Mouse (Mus musculus) bone marrow, adult 2 months (tissue): ENCODE data around the gene Fam71b. TPM values are rescaled to one million over a fixed set of nuclear protein-coding genes. Genes with fewer than 3 reads are reported as not detected.

Experiments
- H3K27ac ChIP-seq: fragments of 200-500 bp; 2 replicates; pipeline ENCODE4 v1.5.1; 2012; ENCODE audit warnings: low read depth, mild to moderate bottlenecking, control low read depth, inconsistent platforms, low read length; ENCODE audit not compliant: control insufficient read depth, poor library complexity, insufficient read depth
- H3K4me1 ChIP-seq: fragments of 200-500 bp; 2 replicates; pipeline ENCODE4 v1.6.1; 2011; ENCODE audit warnings: low read length; ENCODE audit not compliant: control insufficient read depth, insufficient read depth
- H3K4me3 ChIP-seq: fragments of 200-500 bp; replicated peaks from 2 replicates; pipeline ENCODE3; 2011; ENCODE audit warnings: mild to moderate bottlenecking, low read depth, low read length, control low read depth; ENCODE audit not compliant: control insufficient read depth
- CTCF ChIP-seq: fragments of 200-500 bp; IDR thresholded peaks from 2 replicates; pipeline ENCODE4 v1.5.1; 2011; ENCODE audit warnings: low read length, control low read depth; ENCODE audit not compliant: control insufficient read depth, insufficient read depth
- POLR2A ChIP-seq: fragments of 200-500 bp; IDR thresholded peaks from 2 replicates; pipeline ENCODE4 v1.6.1; 2011; ENCODE audit warnings: low read depth, mild to moderate bottlenecking, control low read depth, low read length, borderline replicate concordance; ENCODE audit not compliant: control insufficient read depth
- WGBS: fragments of 180-500 bp; shearing (Covaris S2); methylation state at CpG from one replicate; pipeline ENCODE4 v1.1.7; 2018; 5-methylcytosine and 5-hydroxymethylcytosine counted together
- polyA plus RNA-seq: library from polyadenylated mRNA; stranded (reverse); fragments of >200 nt; gene quantifications from 2 replicates; pipeline ENCODE4 v1.2.4, GENCODE M21; 2011; ENCODE audit warnings: low replicate concordance; ENCODE audit not compliant: missing spikeins, insufficient read depth, insufficient read length

Fam71b gene
- polyA plus RNA-seq, 1 experiment: not detected

DNA sequence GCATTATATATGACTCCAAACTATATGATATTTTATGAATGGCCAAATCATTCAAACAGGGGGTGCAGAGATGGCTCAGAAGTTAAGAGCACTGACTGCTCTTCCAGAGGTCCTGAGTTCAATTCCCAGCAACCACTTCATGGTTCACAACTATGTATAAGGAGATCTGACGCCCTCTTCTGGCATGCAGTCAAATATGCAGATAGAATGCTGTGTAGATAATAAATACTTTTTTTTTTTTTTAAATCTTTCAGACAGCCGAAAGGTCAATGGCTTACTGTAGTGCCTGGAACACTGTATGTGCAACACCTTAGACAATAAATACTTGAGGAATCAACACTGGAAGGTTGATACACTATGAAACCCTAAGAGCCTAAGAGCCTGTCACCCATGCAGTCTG, 33.8 kb downstream of the Fam71b start:
- Histone ChIP-seq H3K4me3 (no peak overlapping the region), H3K4me1 (no peaks in the 10 kb centered on the region), H3K27ac (no peak overlapping the region)
- 80% methylated on average over 2 of the region's 2 CpGs for WGBS
- TF ChIP-seq POLR2A: no peak
- no peak for TF ChIP-seq CTCF

DNA sequence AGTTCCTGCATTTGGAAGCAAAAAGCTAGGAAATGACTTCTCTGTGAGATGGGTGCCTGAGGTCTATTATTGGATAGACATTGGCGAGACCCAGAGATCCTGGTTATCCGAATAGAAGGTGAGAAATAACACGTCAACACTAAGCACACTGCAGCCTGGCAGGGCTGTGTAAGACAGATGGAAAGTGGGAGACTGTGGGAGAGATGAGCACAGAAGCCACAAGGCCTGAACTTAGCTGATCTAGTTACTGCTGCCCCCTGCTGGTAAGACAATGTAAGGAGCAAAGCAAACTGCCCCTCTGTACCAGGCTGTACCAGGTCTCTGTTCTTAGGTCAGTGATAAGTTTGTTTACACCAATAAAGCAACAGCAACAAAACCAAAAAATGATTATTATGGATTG, 34.8 kb downstream of the Fam71b start:
- WGBS: 28% methylated on average over 3 of the region's 3 CpGs
- Histone ChIP-seq H3K4me1 (no peaks in the 10 kb centered on the region), H3K4me3 (no peak overlapping the region), H3K27ac (no peak overlapping the region)
- TF ChIP-seq POLR2A: no peak
- peak; percentile 86 for TF ChIP-seq CTCF

DNA sequence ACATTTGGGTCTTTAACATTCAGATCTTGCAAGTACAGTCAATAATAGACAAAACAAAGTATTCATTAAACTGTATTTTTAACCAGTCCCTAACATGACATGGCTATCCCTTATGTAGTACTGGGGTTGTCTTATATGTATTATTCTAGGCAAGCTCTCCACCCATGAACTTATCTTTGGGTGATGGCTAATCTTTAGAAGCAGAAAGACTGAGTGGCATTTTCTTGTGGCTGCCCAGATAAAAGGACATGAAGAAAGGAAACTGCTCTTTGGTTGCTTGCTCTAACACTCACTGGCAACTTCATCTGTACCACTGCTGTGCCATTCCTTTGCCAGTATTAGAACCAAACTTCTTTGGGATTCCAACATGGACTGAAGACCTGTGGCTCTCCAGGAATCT, 39.0 kb downstream of the Fam71b start:
- no peak overlapping the region for H3K4me3 ChIP-seq
- no peaks in the 10 kb centered on the region for H3K4me1 ChIP-seq
- TF ChIP-seq CTCF (no peak), POLR2A (no peak)
- no peak overlapping the region for H3K27ac ChIP-seq

DNA sequence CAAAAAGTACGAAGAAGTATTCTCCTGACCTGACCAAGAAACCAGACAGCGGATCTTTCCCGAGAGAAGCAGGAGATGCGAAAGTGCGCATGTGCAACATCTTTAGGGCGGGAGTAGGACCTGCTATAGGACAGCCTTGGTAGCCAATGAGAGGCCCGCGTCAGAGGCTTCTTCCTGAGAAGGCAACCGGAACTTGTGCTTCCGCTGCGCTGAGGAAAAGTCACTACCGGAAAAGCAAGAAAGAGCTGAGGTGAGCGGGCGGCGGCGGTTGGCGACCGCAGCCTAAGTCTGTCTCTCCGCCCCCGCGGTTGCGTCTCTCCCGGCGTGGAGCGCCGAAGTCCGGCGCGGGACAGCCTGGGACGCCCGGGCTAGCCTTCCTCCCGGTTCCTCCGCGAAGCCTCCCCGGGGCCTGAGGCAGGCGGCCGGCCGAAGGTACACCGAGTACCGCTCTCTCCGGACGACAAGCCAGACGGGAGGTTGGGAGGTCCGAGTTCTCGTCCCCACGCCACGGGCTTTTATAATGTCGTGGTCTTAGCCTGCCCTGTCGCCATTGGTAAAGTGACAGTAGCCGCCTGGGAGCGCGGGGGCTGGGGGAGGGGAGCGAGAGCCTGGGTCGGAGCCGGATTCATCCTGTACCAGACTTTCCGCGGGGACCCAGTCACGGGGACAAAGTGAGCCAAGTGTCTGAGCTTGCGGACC, 40.5 kb downstream of the Fam71b start, which contains the start of gene Med7:
Gene Med7 (plus strand): TSS at position 166 of the 699 bp plus-strand sequence.
- under 1% methylated on average over 59 of the region's 59 CpGs for WGBS
- no peak for TF ChIP-seq CTCF
- peak; percentile 96 for TF ChIP-seq POLR2A
- no peaks in the 10 kb centered on the region for H3K4me1 ChIP-seq

DNA sequence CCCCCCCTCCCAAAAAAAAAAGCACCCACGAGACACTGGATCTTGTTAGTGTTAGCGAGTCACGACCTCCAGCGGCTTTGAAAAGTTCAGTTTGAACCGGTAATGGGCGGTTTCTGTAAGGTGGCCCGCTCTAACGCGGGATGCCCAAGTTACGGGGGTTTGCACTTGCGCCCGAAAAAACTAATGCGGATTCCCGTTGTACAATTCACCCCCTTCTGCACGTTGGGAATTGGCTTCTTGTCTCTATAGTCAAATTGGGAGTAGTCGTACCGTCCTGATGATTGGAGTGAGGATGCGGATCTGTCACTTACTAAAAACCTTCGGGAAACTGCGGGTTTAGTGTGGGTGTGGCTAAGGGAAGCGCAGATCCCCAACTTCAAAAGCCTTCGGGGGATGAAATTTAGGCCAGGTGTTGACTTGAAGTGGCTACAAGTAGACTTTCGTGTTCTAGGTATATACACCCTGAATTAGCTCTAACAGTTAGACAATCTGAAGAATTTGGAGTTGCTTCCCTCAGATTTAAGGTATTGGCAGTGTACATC, 41.2 kb downstream of the Fam71b start:
- WGBS: under 1% methylated on average over 23 of the region's 23 CpGs
- Histone ChIP-seq H3K27ac (peak overlapping the region; percentile 97), H3K4me3 (peak overlapping the region; percentile 75), H3K4me1 (no peaks in the 10 kb centered on the region)
- no peak for TF ChIP-seq CTCF
- no peak for TF ChIP-seq POLR2A

More for the DNA sequence above, 40.5 kb downstream of the Fam71b start, which contains the start of gene Med7:
- H3K4me3 ChIP-seq: peak within 1 kb of the TSS; percentile 75
- H3K27ac ChIP-seq: peak within 1 kb of the TSS; percentile 97

DNA sequence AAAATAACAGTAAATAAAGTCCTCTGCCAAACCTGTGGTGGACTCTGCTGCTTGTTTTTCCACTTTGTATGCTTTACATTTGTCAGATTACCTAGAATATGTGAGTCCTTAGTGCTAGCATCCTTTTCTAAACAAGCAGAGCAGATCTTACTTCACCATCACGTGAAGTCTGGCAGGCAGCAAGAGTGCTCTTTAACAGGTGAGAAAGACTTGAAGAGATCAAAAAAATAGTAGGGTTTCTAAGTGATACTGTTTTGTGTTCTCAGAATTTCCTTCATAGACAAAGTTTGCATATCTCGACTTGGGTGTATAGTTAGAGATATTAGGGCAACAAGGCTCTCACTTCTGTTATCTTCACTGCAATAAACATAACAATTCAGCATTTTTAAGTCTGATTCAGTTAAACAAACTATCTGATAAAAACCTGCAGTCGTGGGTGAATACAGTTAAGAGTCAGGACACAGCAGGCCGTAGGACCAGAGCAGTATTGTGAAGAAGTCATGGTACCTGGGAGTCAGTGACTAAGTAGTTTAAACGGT, 42.7 kb downstream of the Fam71b start:
- H3K4me1 ChIP-seq: no peaks in the 10 kb centered on the region
- no peak overlapping the region for H3K27ac ChIP-seq
- WGBS: 55% methylated on average over 5 of the region's 5 CpGs
- TF ChIP-seq POLR2A (no peak), CTCF (no peak)
- no peak overlapping the region for H3K4me3 ChIP-seq

DNA sequence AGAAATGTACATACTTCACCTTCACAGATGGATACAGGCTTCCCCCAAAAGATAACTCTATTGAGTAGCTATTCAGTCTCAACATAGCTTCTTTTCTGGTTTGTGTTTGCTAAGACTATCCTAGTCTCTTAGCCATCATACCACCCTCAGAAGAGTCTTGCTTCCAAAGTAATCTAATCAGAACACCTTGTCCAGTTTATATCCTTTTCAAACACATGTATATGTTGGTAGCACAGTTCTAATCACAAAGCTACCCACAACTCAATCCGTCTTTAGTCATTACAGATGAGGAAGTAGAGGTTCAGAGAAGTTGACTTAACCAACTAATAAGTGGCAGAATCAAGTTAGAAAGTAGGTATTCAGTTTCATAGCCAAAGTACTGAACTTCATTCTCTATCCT, 45.4 kb downstream of the Fam71b start:
- H3K27ac ChIP-seq: no peak overlapping the region
- WGBS: 6% methylated on average over 1 of the region's 1 CpGs
- H3K4me3 ChIP-seq: no peak overlapping the region
- no peaks in the 10 kb centered on the region for H3K4me1 ChIP-seq
- TF ChIP-seq CTCF (no peak), POLR2A (no peak)

DNA sequence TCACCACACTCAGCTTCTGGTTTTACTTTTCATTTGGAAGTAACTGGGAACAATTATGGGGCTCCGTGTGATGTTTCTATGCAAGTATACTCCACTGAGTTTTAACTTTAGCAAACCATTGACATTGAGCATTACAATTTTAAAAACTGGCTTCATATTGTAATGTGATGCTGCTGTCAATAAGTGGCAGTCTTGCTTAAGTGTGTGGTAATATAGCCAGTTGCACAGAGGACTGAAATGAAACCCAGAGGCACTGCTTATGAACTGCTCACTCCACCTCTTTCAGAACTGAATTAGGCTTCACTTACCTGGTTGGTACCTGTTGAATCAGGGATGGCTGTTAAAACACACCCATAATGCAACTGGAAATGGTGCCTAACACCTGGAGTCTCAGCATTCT, 46.8 kb downstream of the Fam71b start:
- no peak overlapping the region for H3K27ac ChIP-seq
- H3K4me1 ChIP-seq: peaks cover 2% of the 10 kb centered on the region; the same call in 1 of the 2 replicates
- H3K4me3 ChIP-seq: no peak overlapping the region
- no peak for TF ChIP-seq POLR2A
- peak; percentile 28; the same call in 1 of the 2 replicates for TF ChIP-seq CTCF
- WGBS: 72% methylated on average over 1 of the region's 1 CpGs
